Mouse (Mus musculus): ENCODE measurements at regions not wholly inside any gene's neighbourhood (a gene's known extent, or its start where the extent isn't known, plus 50 kb on each side); places are given as distances from the start of the nearest gene placed in this dataset.
"Not testable (repeated sequence)": the region's sequence is repeated elsewhere in the genome, so short reads cannot be mapped to it uniquely, and the experiment has no call there.

GRCm38 (mm10) chr12:113333399-113333798, 147.7 kb downstream of the Tmem121 start:
- in situ Hi-C loops (cut with MboI): no loop called here

GRCm38 (mm10) chr12:113333853-113334252, 148.1 kb downstream of the Tmem121 start:
- in situ Hi-C loops (cut with MboI): not testable (repeated sequence)

GRCm38 (mm10) chr12:113337271-113337670, 151.5 kb downstream of the Tmem121 start:
- in situ Hi-C loops (cut with MboI): no loop called here

DNA sequence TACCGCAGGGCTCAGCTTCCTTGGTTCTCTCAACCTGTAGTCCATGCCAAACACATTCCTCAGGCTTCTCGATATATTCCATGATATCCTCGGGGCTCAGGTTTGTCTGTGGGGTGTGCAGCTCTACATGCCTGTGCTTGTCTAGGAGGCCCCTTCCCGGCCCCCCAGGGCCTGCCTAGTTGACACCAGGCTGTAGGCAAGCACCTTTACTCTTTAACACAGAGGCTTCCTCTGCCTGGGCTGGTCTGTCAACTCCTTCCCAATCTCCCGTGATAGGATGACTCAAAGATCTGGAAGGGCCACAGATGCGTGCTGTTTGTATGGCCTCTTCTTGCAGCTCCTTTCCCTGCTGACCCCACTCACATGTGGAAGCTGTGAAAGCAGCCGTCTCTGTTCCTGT, 150.4 kb upstream of the Adam6b start:
- in situ Hi-C loops (cut with MboI): no loop called here

- in situ Hi-C loops (cut with MboI): no loop called here
Observed at GRCm38 (mm10) chr12:113341046-113341445, 148.3 kb upstream of the Adam6b start.

DNA sequence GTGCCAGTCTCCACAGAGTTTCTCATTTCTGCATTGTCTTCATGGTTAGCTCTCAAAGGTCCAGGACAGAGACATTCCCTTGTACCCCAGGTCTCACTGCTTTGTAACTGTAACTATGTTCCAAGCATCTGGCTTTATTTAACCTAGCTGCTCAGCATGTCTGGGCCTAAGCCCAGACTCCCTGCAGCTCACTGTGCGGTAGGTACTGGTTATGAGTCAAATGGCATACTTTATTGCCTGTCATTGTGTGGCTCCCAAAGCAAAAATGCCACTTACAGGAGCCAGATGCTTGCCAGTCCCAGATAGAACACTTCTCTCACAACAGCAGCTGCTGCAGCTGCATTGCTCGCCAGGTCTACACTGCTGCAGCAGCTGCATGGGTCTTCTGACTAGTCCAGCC, 134.2 kb upstream of the Adam6b start:
- in situ Hi-C loops (cut with MboI): no loop called here

- in situ Hi-C loops (cut with MboI): no loop called here
Observed at GRCm38 (mm10) chr12:113358077-113358476, 131.2 kb upstream of the Adam6b start.

GRCm38 (mm10) chr12:113360032-113360431, 129.3 kb upstream of the Adam6b start:
- in situ Hi-C loops (cut with MboI): no loop called here

DNA sequence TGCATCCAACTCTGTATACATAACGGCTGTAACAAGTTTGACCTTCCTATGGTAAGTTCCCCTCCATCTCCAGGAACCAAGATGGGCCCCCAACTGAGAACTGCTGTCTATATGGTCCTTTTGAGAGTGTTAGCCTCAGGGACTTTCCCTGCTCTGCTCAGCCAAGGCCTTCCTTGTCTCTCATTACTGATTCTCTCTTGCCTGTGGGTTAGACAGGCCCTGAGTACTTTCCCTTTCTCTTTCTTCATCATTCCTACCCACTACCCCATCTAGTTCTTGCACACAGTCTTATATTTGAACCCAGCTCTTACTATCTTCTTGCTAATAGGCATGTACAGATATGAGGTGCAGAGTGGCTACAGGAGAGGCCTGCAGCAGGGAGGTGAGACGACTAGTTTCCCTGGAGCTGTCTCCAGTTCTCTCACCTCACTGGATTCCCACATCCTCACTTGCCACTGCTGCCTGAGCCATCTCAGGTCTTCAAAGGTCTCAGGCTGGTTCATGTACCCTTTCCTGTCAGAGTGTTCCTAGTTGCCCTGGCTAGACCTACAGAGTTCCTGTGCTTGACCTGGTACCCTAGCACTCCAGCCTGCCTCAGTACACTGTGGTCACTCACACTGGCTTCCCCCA, 126.8 kb upstream of the Adam6b start:
- in situ Hi-C loops (cut with MboI): no loop called here

- in situ Hi-C loops (cut with MboI): no loop called here
Observed at GRCm38 (mm10) chr12:113364023-113364422, 125.3 kb upstream of the Adam6b start.

DNA sequence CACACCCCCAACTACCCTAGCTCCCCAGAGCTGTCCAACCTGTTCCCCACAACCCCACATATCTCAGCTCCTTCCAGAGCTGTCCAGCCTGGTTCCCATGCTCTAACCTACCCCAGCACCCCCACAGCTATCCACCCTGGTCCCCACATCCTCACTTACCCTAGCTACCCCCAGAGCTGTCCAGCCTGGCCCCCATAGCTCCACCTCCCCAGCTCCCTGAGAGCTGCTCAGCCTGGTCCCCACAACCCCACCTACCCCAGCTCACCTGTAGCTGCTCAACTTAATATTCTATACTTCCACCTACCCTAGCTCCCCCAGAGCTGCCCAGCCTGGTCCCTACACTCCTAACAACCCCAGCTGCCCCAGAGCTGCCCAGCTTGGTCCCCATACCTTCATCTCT, 124.9 kb upstream of the Adam6b start:
- in situ Hi-C loops (cut with MboI): no loop called here

DNA sequence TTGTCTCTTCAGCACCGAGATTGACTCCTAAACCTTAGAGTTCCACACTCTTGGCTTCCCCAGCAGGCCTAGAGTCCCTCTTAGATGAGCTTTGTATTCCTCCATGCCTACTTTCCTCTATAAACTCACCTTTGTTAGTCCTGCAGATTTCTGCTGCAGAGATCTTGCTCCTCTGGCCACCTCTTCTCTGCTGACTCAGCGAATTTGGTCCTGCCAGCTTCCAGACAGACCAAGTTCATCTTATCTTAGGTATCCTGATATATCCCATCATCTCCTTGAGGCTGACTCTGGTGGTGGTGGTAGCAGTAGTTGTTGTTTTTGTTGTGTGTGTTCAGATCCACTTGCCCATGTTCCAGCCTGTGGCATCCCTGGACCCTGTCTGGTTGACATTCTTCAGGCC, 123.5 kb upstream of the Adam6b start:
- in situ Hi-C loops (cut with MboI): no loop called here

DNA sequence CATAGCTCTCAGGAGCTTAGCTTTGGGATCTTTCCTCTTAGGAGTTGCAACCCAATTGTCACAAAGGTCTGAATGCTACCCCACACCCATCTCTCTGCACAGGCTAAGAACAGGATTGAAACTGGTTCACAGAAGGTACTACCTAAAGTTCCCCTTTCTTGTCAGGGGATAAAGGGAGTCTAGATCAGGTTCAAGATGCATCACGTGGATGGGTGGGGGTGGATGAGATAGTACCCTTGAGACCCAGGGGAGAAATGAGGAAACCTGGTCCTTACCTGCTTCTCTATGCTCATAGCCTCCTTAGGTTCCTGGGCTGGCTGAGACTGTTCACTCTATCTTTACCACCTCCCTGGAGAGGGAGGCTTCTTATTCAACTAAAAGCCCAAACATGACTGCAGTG, 122.9 kb upstream of the Adam6b start:
- in situ Hi-C loops (cut with MboI): no loop called here

- in situ Hi-C loops (cut with MboI): loop anchor here (25.0 kb wide), 1 partner anchor 1536 kb away; no protein-coding TSS in a partner anchor
Observed at GRCm38 (mm10) chr12:113401578-113402113, 87.7 kb upstream of the Adam6b start.

DNA sequence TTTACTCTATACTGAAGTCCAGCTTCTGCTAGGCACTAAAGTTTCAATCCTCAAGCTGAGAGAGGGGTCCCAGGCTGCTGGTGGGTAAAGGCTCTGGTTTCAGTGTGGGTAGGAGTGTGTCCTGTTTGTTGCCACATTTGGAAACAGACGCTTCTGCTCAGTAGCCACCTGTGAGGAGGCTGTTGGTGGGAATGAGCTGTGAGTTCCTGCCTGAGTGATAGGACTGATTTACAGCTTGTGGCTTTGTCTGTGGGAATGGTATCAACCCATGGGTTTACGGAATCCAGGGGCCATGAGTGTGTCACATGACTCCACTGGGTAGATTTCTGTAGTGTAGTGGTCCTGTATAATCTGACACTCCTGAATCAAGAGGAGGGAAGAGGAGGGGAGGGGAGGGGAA, 86.5 kb upstream of the Adam6b start:
- in situ Hi-C loops (cut with MboI): loop anchor here (25.0 kb wide), 1 partner anchor 1534 kb away; no protein-coding TSS in a partner anchor

DNA sequence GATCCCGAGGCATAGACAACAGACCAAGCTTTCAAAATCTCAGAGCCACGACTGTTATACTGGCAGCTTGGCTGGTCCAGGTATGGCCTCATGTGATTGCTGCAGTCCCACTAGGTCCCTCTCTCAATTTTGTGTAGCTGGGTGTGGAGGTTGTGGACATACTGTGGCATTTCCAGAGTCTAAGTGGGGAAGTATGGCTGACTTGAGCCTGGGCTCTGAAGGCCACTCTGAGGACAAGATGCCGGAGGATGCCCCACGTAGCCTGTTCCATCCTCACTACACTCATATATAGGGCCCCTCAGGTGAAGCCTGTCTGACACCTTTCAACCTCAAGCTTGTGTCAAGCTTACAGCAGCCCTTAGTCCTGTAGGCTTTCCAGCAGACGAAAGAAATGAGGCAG, 78.2 kb upstream of the Adam6b start:
- in situ Hi-C loops (cut with MboI): loop anchor here (25.0 kb wide), 1 partner anchor 1526 kb away; no protein-coding TSS in a partner anchor

- in situ Hi-C loops (cut with MboI): loop anchor here (25.0 kb wide), 1 partner anchor 1523 kb away; no protein-coding TSS in a partner anchor
Observed at GRCm38 (mm10) chr12:113413996-113414395, 75.3 kb upstream of the Adam6b start.

DNA sequence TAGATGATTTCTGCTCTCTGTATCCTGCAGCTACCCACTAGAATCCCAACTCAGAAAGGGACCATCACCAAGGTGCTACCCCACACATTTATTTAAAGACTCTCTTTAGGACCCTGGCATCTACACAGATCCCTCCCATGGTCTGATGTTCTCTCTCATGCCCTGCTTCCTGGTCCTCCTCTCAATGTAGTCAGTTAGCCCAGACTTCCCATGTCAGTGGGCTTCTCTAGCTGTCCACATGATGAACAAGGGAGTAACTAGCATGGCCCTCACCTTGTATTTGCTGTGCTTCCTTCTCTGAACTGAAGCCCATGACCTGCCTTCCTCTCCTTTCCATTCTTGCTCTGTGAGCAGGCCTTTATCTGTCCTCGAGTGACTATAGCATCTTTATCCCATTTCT, 71.8 kb upstream of the Adam6b start:
- in situ Hi-C loops (cut with MboI): loop anchor here (5.0 to 25.0 kb wide), 2 partner anchors 195 to 1520 kb away; no protein-coding TSS in a partner anchor

DNA sequence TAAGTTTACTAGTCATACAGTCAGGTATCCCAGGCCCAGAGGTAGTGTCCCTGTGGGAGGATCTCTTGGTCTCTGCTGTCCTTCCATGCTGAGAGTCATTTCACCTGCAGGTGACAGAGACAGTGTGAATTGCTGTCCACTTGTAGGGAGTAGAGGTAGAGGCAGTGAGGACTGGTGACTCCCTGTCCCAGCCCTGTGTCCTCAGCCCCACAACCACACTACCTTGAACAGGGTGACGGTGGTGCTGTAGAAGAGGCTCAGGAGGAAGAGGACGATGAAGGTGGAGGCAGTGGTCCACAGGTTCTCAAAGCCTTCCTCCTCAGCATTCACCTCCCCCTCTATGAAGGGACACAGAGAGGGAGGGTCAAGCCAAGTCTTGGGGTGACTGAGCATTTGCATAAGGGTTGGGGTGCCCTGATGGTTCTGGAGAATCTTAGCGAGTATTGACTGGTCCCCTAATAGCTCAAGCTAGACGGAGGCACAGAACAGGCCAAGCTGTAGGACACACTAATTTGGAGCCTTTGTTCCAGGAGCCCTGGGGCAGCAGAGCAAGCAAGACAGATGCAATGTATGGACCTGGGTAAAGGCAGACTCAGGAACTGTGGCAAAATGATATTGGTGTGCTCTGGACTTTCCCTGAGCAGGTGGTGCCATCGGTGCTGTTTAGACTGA, 70.4 kb upstream of the Adam6b start:
- in situ Hi-C loops (cut with MboI): loop anchor here (5.0 to 25.0 kb wide), 2 partner anchors 197 to 1518 kb away; no protein-coding TSS in a partner anchor

DNA sequence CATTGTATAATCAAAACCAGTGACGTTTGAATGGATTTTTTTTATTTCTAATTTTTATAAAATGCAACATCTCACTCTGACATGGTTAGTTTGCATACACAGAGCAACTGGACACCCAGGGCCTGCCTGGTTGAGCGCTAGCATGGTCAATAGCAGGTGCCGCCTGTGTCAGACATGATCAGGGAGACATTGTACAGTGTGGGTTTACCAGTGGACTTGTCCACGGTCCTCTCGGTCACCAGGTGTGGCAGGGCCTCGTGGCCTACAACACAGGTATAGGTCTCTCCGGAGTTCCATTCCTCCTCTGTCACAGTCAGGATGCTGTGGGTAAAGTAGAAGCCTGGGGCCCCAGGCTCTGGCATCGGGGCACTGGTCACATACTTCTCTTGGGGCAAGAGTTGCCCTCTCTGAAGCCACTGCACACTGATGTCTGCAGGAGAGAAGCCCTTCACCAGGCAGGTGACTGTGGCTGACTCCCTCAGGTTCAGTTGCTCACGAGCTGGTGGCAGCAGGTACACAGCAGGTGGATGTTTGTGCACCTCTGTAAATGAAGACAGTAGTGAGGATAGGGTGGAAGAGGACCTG, 68.5 kb upstream of the Adam6b start:
- in situ Hi-C loops (cut with MboI): loop anchor here (25.0 kb wide), 1 partner anchor 1516 kb away; no protein-coding TSS in a partner anchor

DNA sequence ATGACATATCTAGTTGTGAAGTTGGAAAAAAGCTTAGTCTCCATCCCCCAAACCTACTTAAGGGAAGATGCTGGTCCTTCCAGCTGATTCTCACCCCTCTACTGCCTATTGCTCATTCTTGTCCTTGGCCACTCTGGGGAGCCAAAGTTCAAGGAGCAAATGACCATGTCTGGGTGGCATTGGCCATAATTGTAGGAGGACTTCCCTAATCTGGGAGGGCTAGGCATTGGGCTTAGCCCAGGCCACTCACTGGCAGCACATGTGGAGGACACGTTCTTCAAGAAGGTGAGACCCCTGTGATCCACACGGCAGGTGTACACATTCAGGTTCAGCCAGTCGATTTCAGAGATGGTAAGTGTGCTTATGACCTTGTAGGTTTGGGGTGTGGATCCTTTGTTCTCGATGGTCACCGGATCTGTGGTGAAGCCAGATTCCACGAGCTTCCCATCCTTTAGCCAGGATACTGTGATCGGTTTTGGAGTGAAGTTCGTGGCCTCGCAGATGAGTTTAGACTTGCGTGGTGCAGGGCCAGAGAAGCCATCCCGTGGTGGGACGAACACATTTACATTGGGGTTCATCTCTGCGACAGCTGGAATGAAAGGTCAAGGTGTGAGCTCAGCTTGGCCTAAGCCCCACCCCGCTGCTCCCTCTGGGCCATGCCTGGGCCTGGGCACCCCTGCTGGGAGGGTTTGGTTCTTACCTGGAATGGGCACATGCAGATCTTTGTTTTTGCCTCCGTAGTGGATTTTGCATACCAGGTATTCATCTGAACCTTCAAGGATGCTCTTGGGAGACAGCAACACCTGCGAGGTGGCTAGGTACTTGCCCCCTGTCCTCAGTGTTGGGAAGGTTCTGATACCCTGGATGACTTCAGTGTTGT, 67.4 kb upstream of the Adam6b start:
- in situ Hi-C loops (cut with MboI): loop anchor here (25.0 kb wide), 1 partner anchor 1515 kb away; no protein-coding TSS in a partner anchor
